Mouse (Mus musculus) left cerebral cortex, adult 11 months (tissue): ENCODE measurements around the gene Fam241b.

ENCODE experiments used
- DNase-seq: peaks from one replicate; pipeline ENCODE4 v3.0.0; 2022; ENCODE audit warnings: low spot score

The Fam241b gene

GRCm38 (mm10) chr10:62143820-62144219 lies at the start of gene Fam241b:
Gene Fam241b (minus strand): TSS chr10:62143920.
- no peak for DNase-seq

GRCm38 (mm10) chr10:62192701-62193157 lies 49.0 kb upstream of the Fam241b start:
- DNase-seq, result peak; percentile 53

GRCm38 (mm10) chr10:62190821-62191220 lies 47.1 kb upstream of the Fam241b start:
- no peak for DNase-seq

GRCm38 (mm10) chr10:62189910-62190309 lies 46.2 kb upstream of the Fam241b start:
- DNase-seq, result no peak

GRCm38 (mm10) chr10:62189303-62189702 lies 45.6 kb upstream of the Fam241b start:
- no peak for DNase-seq

GRCm38 (mm10) chr10:62186882-62187281 lies 43.2 kb upstream of the Fam241b start:
- DNase-seq, result peak; percentile 63

- DNase-seq, result peak; percentile 93
These were observed 39.3 kb upstream of the Fam241b start for GRCm38 (mm10) chr10:62183053-62183452.

GRCm38 (mm10) chr10:62182471-62183014 lies 38.8 kb upstream of the Fam241b start:
- DNase-seq, result no peak

GRCm38 (mm10) chr10:62181701-62182100 lies 38.0 kb upstream of the Fam241b start:
- DNase-seq, result no peak

- no peak for DNase-seq
These were observed 36.2 kb upstream of the Fam241b start for GRCm38 (mm10) chr10:62179944-62180343.

GRCm38 (mm10) chr10:62174533-62175313 lies 31.0 kb upstream of the Fam241b start:
- DNase-seq, result no peak

- no peak for DNase-seq
These were observed 30.3 kb upstream of the Fam241b start for GRCm38 (mm10) chr10:62173941-62174448.

GRCm38 (mm10) chr10:62172841-62173553 lies 29.3 kb upstream of the Fam241b start:
- no peak for DNase-seq

- DNase-seq, result no peak
These were observed 18.7 kb upstream of the Fam241b start for GRCm38 (mm10) chr10:62162410-62162809.

- no peak for DNase-seq
These were observed 6.2 kb upstream of the Fam241b start for GRCm38 (mm10) chr10:62149929-62150328.

GRCm38 (mm10) chr10:62147466-62148248 lies 3.9 kb upstream of the Fam241b start:
- DNase-seq, result no peak

GRCm38 (mm10) chr10:62145957-62146356 lies 2.2 kb upstream of the Fam241b start:
- no peak for DNase-seq

GRCm38 (mm10) chr10:62138040-62138439 lies 5.7 kb downstream of the Fam241b start:
- DNase-seq, result no peak

GRCm38 (mm10) chr10:62137150-62137549 lies 6.6 kb downstream of the Fam241b start:
- DNase-seq, result no peak

GRCm38 (mm10) chr10:62135696-62136470 lies 7.8 kb downstream of the Fam241b start:
- DNase-seq, result no peak

GRCm38 (mm10) chr10:62132691-62133281 lies 10.9 kb downstream of the Fam241b start, which contains the start of gene Neurog3:
Gene Neurog3 (plus strand): TSS chr10:62133090.
- no peak for DNase-seq
